Mouse (Mus musculus) spleen, adult 12 weeks (tissue): Measurements from ENCODE around the gene Stac.

Experiments
- DNase-seq: peaks from one replicate; pipeline ENCODE4 v3.0.0; 2022; ENCODE audit warnings: low spot score

Gene Stac

GRCm38 (mm10) chr9:111689680-111690483 is at the start of gene Stac:
Stac (minus strand) TSS chr9:111690348.
- DNase-seq: no peak

GRCm38 (mm10) chr9:111739431-111740245 is 49.5 kb upstream of the Stac start:
- no peak for DNase-seq

GRCm38 (mm10) chr9:111739026-111739425 is 48.9 kb upstream of the Stac start:
- no peak for DNase-seq

- DNase-seq: no peak
These were observed 47.6 kb upstream of the Stac start for GRCm38 (mm10) chr9:111737796-111738195.

GRCm38 (mm10) chr9:111735931-111736330 is 45.8 kb upstream of the Stac start:
- no peak for DNase-seq

GRCm38 (mm10) chr9:111731939-111732670 is 42.0 kb upstream of the Stac start:
- DNase-seq: no peak

- DNase-seq: no peak
These were observed 34.9 kb upstream of the Stac start for GRCm38 (mm10) chr9:111724981-111725593.

GRCm38 (mm10) chr9:111714457-111714856 is 24.3 kb upstream of the Stac start:
- DNase-seq: no peak

GRCm38 (mm10) chr9:111700101-111700500 is 10.0 kb upstream of the Stac start:
- DNase-seq: no peak

GRCm38 (mm10) chr9:111690484-111690855 is 322 bp upstream of the Stac start:
- no peak for DNase-seq

- no peak for DNase-seq
These were observed 1.0 kb downstream of the Stac start for GRCm38 (mm10) chr9:111689146-111689545.

GRCm38 (mm10) chr9:111684170-111684569 is 6.0 kb downstream of the Stac start:
- no peak for DNase-seq

- no peak for DNase-seq
These were observed 10.6 kb downstream of the Stac start for GRCm38 (mm10) chr9:111679516-111679915.

- no peak for DNase-seq
These were observed 20.3 kb downstream of the Stac start for GRCm38 (mm10) chr9:111669816-111670215.

- DNase-seq: no peak
These were observed 35.1 kb downstream of the Stac start for GRCm38 (mm10) chr9:111655066-111655465.

- DNase-seq: no peak
These were observed 45.9 kb downstream of the Stac start for GRCm38 (mm10) chr9:111644228-111644627.

- DNase-seq: no peak
These were observed 46.8 kb downstream of the Stac start for GRCm38 (mm10) chr9:111643369-111643768.

- no peak for DNase-seq
These were observed 52.5 kb downstream of the Stac start for GRCm38 (mm10) chr9:111637641-111638040.

- DNase-seq: no peak
These were observed 57.3 kb downstream of the Stac start for GRCm38 (mm10) chr9:111632833-111633232.

- DNase-seq: no peak
These were observed 69.0 kb downstream of the Stac start for GRCm38 (mm10) chr9:111621191-111621590.

- DNase-seq: no peak
These were observed 78.8 kb downstream of the Stac start for GRCm38 (mm10) chr9:111611341-111611740.

- no peak for DNase-seq
These were observed 81.4 kb downstream of the Stac start for GRCm38 (mm10) chr9:111608762-111609161.
